Mouse (Mus musculus) G1E-ER4 (cell line): ENCODE measurements around the gene Ncor2. TPM values are rescaled to one million over a fixed set of nuclear protein-coding genes. Genes with fewer than 3 reads are reported as not detected.

Source experiments
- GATA1 ChIP-seq: IDR thresholded peaks from one replicate; pipeline ENCODE4 v1.8.0; 2012; ENCODE audit warnings: low read length, inconsistent platforms
- polyA plus RNA-seq: library from polyadenylated mRNA; stranded (reverse); fragments of >175 nt; gene quantifications from 2 replicates; pipeline ENCODE4 v1.2.3, GENCODE M21; 2012

Gene Ncor2
- polyA plus RNA-seq, 1 experiment = not detected

GRCm38 (mm10) chr5:125000756-125001250, 178.2 kb downstream of the Ncor2 start:
- no peak for TF ChIP-seq GATA1

DNA sequence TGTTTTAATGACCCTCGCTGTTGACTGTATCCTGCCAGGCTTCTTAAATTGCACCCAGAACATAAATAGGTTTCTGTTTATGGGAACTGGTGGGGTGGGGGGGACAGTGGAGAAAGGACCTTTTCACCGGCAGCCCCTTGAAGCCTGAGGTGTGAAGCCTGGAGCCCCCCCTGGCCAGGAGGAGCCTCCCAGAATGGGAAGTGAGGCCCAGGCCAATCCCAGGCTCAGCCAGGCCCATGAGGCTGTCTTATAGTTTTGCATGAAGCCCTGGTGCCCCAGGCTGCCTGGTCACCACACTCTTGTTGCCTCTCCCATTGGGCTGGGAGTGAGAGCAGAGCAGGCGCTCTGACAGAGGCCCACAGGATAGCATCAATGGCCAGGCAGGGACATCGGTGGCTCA, 181.1 kb downstream of the Ncor2 start:
- TF ChIP-seq GATA1 = no peak

DNA sequence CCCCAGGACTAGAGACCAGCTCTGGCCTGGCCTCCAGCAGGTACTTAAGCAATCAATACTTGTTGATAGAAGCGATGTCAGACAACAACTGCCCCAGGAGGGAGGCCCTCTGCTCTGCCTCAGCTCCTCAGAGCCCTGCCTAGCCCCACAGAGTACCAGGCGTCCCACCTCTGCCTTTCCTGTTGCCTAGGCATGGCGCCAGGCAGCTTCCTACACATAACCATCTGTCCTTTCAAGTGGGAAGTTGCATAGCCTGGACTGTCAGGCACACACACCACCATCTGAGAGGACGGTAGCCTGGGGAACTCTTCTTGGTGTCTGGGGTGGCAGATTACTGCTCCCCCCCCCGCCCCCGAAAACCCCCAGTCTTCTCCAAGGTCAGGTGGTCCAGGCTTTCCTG, 182.2 kb downstream of the Ncor2 start:
- no peak for TF ChIP-seq GATA1

GRCm38 (mm10) chr5:124992891-124993290, 186.1 kb downstream of the Ncor2 start:
- TF ChIP-seq GATA1 = no peak

DNA sequence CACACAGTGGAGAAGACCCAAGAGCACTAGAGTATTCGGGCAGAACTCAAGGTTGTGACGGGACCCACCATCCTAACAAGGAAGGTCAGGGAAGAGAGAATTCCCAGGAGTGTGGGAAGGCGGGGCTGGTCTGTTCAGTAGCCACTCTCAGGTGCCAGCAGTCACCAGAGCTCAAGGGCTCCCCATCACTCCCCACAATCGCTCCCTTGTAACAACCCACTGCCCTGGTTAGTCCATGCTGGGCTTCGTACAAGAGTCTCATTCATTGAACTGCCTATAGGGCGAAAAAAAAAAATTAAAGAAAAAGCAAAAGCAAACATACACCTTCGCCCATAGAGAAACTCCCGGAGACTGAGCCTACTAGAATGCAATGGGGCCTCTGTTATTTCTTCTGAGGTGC, 186.7 kb downstream of the Ncor2 start:
- TF ChIP-seq GATA1 = no peak

DNA sequence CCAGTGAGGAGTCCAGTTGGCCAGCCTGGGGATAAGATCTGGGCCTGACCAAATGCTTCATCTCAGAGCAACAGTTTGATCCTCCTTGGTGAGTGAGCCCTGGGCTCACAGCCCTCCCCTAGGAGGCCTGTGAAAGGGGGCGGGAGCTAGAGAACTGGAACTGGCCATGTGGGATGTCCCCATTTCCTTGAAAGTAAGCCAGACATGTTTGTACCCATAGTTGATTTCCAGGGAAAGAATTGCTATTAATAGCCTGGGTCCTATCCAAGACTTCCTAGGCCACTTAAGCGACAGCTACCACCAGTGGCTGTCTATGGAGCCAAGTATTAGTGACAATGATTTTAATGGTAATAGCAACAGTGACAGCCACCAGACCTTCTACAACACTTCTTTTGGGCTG, 189.3 kb downstream of the Ncor2 start:
- no peak for TF ChIP-seq GATA1

- TF ChIP-seq GATA1 = no peak
Measured at GRCm38 (mm10) chr5:124986656-124987055, 192.4 kb downstream of the Ncor2 start.

- TF ChIP-seq GATA1 = no peak
Measured at GRCm38 (mm10) chr5:124986222-124986621, 192.8 kb downstream of the Ncor2 start.

- no peak for TF ChIP-seq GATA1
Measured at GRCm38 (mm10) chr5:124969790-124970189, 209.2 kb downstream of the Ncor2 start.

Other genes starting within 250 kb of the Ncor2 start
- gene Rflna, start 176.0 kb downstream of the Ncor2 start, polyA plus RNA-seq = not detected in 2 replicates
- gene Scarb1, start 161.9 kb upstream of the Ncor2 start, polyA plus RNA-seq = 57.7 and 71.3 TPM in 2 replicates
- gene Gm10382, start 210.1 kb upstream of the Ncor2 start, polyA plus RNA-seq = 0.30 and 0.36 TPM in 2 replicates
- gene Ubc, start 211.0 kb upstream of the Ncor2 start, polyA plus RNA-seq = 21.2 and 162 TPM in 2 replicates